Mouse (Mus musculus) hindbrain, embryonic 15.5 days (tissue): ENCODE measurements around the gene Gm20547. TPM values are rescaled to one million over a fixed set of nuclear protein-coding genes. Genes with fewer than 3 reads are reported as not detected.

ENCODE experiments used
- ATAC-seq: fragments of 200-750 bp; cut with Nextera tagmentation; 2 replicates; pipeline ENCODE4 v1.8.0; 2017; ENCODE audit warnings: low read depth, moderate number of reproducible peaks, moderate TSS enrichment; ENCODE audit not compliant: low FRiP score
- H3K27ac ChIP-seq: fragments of 300-500 bp; sonication (generic); replicated peaks from 2 replicates; pipeline ENCODE4 v1.5.1; 2015; ENCODE audit warnings: mild to moderate bottlenecking, inconsistent platforms
- H3K27me3 ChIP-seq: fragments of 300-500 bp; sonication (generic); 2 replicates; pipeline ENCODE4 v1.6.1; 2015; ENCODE audit warnings: control low read depth, inconsistent platforms
- H3K36me3 ChIP-seq: fragments of 300-500 bp; sonication (generic); 2 replicates; pipeline ENCODE4 v1.6.1; 2015; ENCODE audit warnings: control low read depth, inconsistent platforms
- H3K4me1 ChIP-seq: fragments of 300-500 bp; sonication (generic); replicated peaks from 2 replicates; pipeline ENCODE4 v1.6.1; 2015; ENCODE audit warnings: control low read depth, inconsistent platforms
- H3K4me2 ChIP-seq: fragments of 300-500 bp; sonication (generic); 2 replicates; pipeline ENCODE4 v1.6.1; 2015; ENCODE audit warnings: moderate library complexity, mild to moderate bottlenecking, inconsistent platforms
- H3K4me3 ChIP-seq: fragments of 300-500 bp; sonication (generic); 2 replicates; pipeline ENCODE4 v1.5.1; 2015; ENCODE audit warnings: mild to moderate bottlenecking, inconsistent platforms
- H3K9ac ChIP-seq: fragments of 300-500 bp; sonication (generic); 2 replicates; pipeline ENCODE4 v1.6.1; 2015; ENCODE audit warnings: inconsistent platforms
- H3K9me3 ChIP-seq: fragments of 300-500 bp; sonication (generic); 2 replicates; pipeline ENCODE4 v1.6.1; 2016; ENCODE audit warnings: control low read depth, inconsistent platforms
- WGBS: fragments of 180-500 bp; shearing (Covaris S2); methylation state at CpG from one replicate; pipeline ENCODE4 v1.1.7; 2015; 5-methylcytosine and 5-hydroxymethylcytosine counted together
- polyA plus RNA-seq: library from polyadenylated mRNA; unstranded; fragments of >200 nt; fragmentation: Nextera tagmentation; extraction: Ambion mirVana; gene quantifications from 2 replicates; pipeline ENCODE4 v1.2.1, GENCODE M21; 2015

Gm20547 gene
- polyA plus RNA-seq, 1 experiment from 2014 or later = not detected

DNA sequence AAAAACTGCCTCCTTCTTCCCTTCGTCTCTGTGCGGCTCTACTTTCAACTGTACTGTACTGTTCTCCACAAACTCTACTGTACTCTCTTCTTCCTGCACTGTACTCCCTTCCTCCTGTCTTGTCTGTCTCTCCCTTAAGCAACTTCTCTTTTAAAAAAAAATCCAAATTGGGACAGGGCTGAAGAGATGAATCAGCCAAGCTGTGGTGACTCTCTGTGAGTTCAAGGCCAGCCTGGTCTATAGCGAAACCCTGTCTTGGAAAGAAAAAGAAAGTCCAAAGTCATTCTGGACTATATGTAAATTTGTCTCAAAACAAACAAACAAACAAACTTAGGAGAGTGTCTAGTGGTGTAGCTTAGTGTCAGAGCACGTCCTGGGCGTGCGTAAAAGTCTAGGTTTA lies 7.5 kb downstream of the Gm20547 start:
- no peaks in the 10 kb centered on the region for H3K36me3 ChIP-seq
- no peaks in the 10 kb centered on the region for H3K9me3 ChIP-seq
- H3K27ac ChIP-seq = no peak overlapping the region
- 95% methylated on average over 6 of the region's 6 CpGs for WGBS
- ATAC-seq = no peak
- H3K9ac ChIP-seq = no peak overlapping the region
- H3K27me3 ChIP-seq = no peaks in the 10 kb centered on the region
- no peak overlapping the region for H3K4me3 ChIP-seq
- H3K4me2 ChIP-seq = no peak overlapping the region
- H3K4me1 ChIP-seq = no peaks in the 10 kb centered on the region

DNA sequence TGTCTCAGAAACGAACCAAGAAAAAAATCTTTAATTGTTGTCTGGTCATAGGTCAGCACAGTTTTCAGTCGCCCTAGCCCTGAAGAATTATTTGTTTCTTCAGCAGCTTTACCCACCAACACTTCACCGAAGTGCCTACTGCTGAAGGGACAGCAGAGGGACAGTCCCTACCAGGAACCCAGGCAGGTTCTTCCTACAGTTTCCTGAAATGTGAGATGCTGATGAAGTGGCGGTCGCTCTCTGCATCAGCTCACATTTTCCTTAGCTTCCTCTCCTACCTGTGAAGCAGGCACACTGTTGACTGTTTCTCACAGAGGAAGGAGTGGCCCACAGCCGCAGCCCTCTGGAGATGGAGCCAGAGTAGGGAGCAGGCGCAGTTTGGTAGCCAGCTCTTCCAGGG lies 15.9 kb downstream of the Gm20547 start:
- ATAC-seq = no peak
- H3K9ac ChIP-seq = no peak overlapping the region
- H3K4me1 ChIP-seq = no peaks in the 10 kb centered on the region
- no peak overlapping the region for H3K4me3 ChIP-seq
- no peak overlapping the region for H3K27ac ChIP-seq
- no peaks in the 10 kb centered on the region for H3K27me3 ChIP-seq
- no peaks in the 10 kb centered on the region for H3K36me3 ChIP-seq
- 64% methylated on average over 7 of the region's 7 CpGs for WGBS
- H3K9me3 ChIP-seq = no peaks in the 10 kb centered on the region
- H3K4me2 ChIP-seq = no peak overlapping the region

DNA sequence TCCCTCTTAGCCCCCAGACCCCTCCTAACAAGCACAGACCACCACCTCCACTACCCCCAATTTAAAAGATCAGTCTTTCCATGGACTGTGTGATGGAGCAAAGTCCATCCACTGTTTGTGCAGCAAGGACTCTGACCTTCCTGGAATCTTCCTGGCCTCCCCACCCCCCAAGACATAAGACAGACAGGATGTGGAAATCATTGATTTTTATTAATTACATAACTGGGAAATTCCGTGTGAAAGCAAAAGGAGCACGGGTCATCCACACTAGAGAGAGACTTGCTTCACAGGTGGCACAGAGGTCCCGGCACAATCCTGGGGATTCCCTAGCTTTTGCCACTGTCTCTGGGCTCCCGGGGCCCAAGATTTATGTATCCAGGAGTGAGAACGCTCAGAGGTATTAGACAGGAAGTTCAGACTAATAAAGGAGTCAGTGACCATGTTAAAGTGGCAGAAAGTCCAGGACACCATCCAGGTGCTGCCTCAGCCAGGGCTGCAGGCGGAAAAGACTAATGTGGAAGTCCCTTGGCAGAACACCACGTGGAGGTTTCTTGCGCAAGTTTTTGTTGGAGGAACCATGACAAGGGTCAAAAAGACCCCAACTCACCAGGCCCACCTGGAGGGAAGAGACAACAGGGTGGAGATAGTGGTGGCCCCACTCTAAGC lies 19.3 kb downstream of the Gm20547 start, which contains the start of gene Cfb:
Cfb (minus strand) TSS at position 103 of the 666 bp plus-strand sequence.
- H3K4me1 ChIP-seq = no peaks in the 10 kb centered on the region
- H3K9me3 ChIP-seq = no peaks in the 10 kb centered on the region
- no peak within 1 kb of the TSS for H3K9ac ChIP-seq
- H3K4me3 ChIP-seq = no peak within 1 kb of the TSS
- no peak for ATAC-seq
- no peak within 1 kb of the TSS for H3K27ac ChIP-seq
- H3K36me3 ChIP-seq = no peaks in the 10 kb centered on the region
- 74% methylated on average over 8 of the region's 8 CpGs for WGBS
- H3K4me2 ChIP-seq = no peak within 1 kb of the TSS
- no peaks in the 10 kb centered on the region for H3K27me3 ChIP-seq

DNA sequence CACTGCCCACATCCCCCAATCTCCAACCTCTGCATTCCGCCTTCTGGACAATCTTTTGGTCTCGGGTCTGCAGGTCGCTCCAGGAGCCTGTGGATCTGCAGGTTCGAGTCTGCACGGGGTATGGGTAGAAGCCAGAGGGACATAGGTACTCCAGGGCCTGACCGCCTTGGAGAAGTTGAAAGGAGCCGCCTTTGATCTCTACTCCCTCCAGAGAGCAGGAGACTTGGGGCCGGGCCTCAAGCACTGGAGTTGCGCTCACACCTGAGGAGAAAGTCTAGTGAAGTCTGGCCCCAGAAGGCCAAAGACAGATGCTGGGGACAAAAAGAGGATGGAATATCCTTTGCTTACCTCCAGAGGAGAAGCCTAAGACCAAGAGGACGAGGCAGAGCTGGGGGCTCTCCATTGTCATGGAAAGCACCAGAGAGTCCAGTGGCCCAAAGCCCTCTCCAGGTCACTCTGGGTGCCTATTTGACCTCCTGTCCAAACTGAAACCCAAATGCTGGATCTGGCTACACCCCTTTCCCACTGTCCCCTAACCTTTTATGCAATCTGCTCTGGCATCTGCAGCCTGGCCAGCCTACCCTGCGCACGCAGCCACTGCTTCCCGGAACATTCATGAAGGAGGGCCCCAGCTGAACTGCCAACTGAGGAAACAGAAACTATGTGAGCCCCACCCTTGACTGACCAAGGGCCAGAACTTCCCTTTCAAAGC lies 20.0 kb downstream of the Gm20547 start:
- H3K9me3 ChIP-seq = no peaks in the 10 kb centered on the region
- H3K4me2 ChIP-seq = no peak overlapping the region
- H3K36me3 ChIP-seq = no peaks in the 10 kb centered on the region
- ATAC-seq = no peak
- no peaks in the 10 kb centered on the region for H3K27me3 ChIP-seq
- no peak overlapping the region for H3K27ac ChIP-seq
- H3K4me1 ChIP-seq = no peaks in the 10 kb centered on the region
- no peak overlapping the region for H3K9ac ChIP-seq
- 71% methylated on average over 13 of the region's 13 CpGs for WGBS
- H3K4me3 ChIP-seq = no peak overlapping the region

DNA sequence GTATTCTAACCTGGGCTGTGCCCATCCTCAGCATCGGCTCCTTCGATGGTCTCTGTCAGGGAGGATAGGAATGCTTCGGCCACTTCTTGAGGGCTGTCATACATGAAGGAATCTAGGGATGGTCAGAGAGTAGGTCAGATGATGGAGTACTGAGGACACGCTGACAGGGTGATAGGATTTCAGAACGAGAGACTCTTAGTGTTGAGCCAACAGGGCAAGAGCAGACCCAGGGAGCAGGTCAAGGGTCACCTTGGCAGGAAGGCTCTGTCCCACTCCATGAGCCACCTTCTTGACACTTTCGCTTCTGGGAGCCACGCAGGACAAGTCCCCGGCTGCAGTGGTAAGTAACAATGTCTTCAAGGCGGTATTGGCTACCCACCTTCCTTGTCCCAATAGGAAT lies 21.3 kb downstream of the Gm20547 start:
- H3K36me3 ChIP-seq = peaks cover 10% of the 10 kb centered on the region
- no peak overlapping the region for H3K27ac ChIP-seq
- H3K4me3 ChIP-seq = no peak overlapping the region
- no peak overlapping the region for H3K4me2 ChIP-seq
- 89% methylated on average over 9 of the region's 9 CpGs for WGBS
- H3K4me1 ChIP-seq = no peaks in the 10 kb centered on the region
- H3K27me3 ChIP-seq = no peaks in the 10 kb centered on the region
- ATAC-seq = no peak
- no peak overlapping the region for H3K9ac ChIP-seq
- no peaks in the 10 kb centered on the region for H3K9me3 ChIP-seq

DNA sequence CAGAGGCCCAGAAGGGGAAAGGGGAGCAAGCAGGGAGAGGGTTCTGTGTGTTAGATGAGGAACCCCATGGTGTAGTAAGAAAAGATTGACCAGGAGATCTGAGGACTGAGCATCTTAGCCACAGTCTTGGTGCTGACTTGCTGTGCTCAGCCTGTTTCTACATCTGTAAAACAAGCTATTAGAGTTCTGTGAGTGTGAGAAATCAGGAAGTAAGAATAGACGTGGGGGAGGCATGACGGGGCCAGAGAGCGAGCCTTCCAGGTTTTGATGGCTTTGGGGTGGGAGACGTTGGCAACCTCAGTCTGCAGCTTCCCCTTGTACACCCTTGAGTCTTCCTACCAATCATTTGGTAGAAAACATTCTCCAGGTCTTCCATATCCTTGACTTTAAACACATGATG lies 23.2 kb downstream of the Gm20547 start:
- no peak overlapping the region for H3K9ac ChIP-seq
- H3K27ac ChIP-seq = no peak overlapping the region
- no peak overlapping the region for H3K4me3 ChIP-seq
- no peaks in the 10 kb centered on the region for H3K9me3 ChIP-seq
- no peaks in the 10 kb centered on the region for H3K4me1 ChIP-seq
- H3K36me3 ChIP-seq = peaks cover 27% of the 10 kb centered on the region
- no peaks in the 10 kb centered on the region for H3K27me3 ChIP-seq
- 87% methylated on average over 4 of the region's 4 CpGs for WGBS
- no peak overlapping the region for H3K4me2 ChIP-seq
- no peak for ATAC-seq

DNA sequence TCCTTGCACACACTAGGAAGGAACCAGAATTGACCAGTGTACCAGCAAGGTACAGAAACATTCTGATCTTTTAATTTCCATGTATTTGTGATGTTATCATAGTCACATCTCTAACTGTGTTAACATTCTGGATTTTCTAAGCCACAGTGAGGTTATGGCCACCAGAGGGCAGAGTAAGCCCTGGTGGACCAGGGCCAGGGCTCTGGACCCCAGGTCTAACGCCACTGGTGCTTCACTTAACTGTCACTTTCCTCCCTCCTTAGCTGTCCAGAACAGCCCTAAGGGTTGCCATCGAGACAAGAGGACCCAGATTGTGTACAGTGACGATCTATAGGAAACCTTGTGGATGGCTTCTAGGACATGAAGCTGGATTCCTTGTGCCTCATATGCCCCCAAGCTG lies 26.0 kb downstream of the Gm20547 start:
- WGBS = 44% methylated on average over 3 of the region's 3 CpGs

DNA sequence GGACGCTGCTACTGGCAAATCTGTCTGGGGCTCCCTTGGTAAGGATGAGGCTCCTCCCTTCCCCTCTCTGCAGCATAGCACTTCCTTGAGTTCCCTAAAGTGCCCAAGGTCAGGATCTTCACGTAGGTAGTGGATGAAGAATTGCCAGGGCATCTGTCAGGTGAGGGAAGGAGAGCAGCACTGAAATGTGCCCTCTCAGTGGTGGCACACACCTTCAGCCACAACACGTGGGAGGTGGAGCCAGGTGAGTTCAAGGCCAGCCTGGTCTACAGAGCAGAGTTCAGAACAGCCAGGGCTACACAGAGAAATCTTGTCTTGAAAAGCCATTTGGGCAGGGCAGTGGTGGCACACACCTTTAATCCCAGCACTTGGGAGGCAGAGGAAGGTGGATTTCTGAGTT lies 27.1 kb downstream of the Gm20547 start:
- 88% methylated on average over 3 of the region's 3 CpGs for WGBS

More for the DNA sequence above, 26.0 kb downstream of the Gm20547 start:
- no peaks in the 10 kb centered on the region for H3K27me3 ChIP-seq
- no peak overlapping the region for H3K4me2 ChIP-seq
- no peak overlapping the region for H3K27ac ChIP-seq
- H3K9me3 ChIP-seq = no peaks in the 10 kb centered on the region
- H3K4me1 ChIP-seq = peaks cover 14% of the 10 kb centered on the region
- ATAC-seq = no peak
- H3K36me3 ChIP-seq = peaks cover 39% of the 10 kb centered on the region
- no peak overlapping the region for H3K4me3 ChIP-seq
- no peak overlapping the region for H3K9ac ChIP-seq

DNA sequence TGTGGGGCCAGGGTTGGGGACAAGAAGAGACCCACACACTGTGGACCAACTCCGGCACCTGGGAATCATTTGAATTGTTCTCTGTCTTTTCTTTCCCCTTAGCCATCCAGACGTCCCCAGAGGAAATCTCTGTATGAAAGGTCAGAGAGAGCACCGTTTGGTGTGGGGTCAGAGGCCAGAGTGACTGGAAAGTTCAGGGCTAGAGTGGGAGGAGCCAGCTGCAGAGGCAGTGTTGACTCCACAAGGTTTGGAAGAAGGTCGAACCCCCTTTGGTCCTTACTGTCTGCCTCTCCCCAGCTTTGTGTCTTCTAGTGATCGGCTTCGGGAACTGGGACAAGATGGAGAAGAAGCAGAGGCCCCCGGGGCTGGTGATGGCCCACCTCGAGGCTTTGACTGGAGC lies 28.3 kb downstream of the Gm20547 start:
- Histone ChIP-seq H3K4me2 (no peak overlapping the region), H3K27me3 (no peaks in the 10 kb centered on the region), H3K9ac (no peak overlapping the region), H3K9me3 (no peaks in the 10 kb centered on the region), H3K4me3 (no peak overlapping the region), H3K36me3 (peaks cover 39% of the 10 kb centered on the region), H3K27ac (no peak overlapping the region), H3K4me1 (peaks cover 25% of the 10 kb centered on the region)
- 80% methylated on average over 8 of the region's 8 CpGs for WGBS
- no peak for ATAC-seq

More for the DNA sequence above, 27.1 kb downstream of the Gm20547 start:
- ATAC-seq = no peak
- no peak overlapping the region for H3K4me3 ChIP-seq
- H3K36me3 ChIP-seq = peaks cover 39% of the 10 kb centered on the region
- H3K4me2 ChIP-seq = no peak overlapping the region
- H3K9me3 ChIP-seq = no peaks in the 10 kb centered on the region
- H3K27me3 ChIP-seq = no peaks in the 10 kb centered on the region
- H3K9ac ChIP-seq = no peak overlapping the region
- H3K27ac ChIP-seq = no peak overlapping the region
- peaks cover 17% of the 10 kb centered on the region for H3K4me1 ChIP-seq

DNA sequence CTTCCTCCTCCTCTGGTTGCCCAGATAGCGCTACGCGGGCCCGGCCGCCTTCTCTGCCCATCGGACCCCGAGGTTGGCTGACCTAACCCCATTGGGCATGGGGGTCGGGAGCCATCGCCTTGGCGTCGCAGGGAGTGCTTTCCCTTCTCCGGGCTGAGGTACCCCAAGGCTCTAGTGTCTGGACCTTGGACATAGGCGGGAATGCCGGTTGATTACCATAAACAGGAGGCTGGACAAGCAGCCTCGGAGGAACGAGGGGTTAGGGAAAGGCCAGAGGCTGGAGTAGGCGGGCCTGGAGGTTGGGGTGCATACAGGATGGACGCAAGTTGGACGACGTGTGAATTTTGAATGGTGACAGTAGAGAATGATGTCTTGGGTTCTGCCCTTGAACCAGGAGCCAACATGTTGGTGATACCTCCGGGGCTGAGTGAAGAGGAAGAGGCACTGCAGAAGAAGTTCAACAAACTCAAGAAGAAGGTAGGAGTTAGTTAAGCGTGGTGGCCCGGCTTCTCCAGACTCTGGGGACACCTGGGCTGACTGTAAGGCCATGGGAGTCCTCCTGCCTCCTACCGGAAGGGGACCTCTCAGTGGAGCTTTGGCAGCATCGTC lies 31.2 kb downstream of the Gm20547 start:
- H3K4me1 ChIP-seq = peaks cover 25% of the 10 kb centered on the region
- peak overlapping the region; percentile 73 for H3K27ac ChIP-seq
- 2% methylated on average over 25 of the region's 25 CpGs for WGBS
- peak overlapping the region; percentile 90 for H3K9ac ChIP-seq
- ATAC-seq = peak; percentile 2; the same call in 1 of the 2 replicates
- no peaks in the 10 kb centered on the region for H3K9me3 ChIP-seq
- peaks cover 57% of the 10 kb centered on the region for H3K36me3 ChIP-seq
- peak overlapping the region; percentile 74 for H3K4me3 ChIP-seq
- no peaks in the 10 kb centered on the region for H3K27me3 ChIP-seq
- H3K4me2 ChIP-seq = peak overlapping the region; percentile 80

DNA sequence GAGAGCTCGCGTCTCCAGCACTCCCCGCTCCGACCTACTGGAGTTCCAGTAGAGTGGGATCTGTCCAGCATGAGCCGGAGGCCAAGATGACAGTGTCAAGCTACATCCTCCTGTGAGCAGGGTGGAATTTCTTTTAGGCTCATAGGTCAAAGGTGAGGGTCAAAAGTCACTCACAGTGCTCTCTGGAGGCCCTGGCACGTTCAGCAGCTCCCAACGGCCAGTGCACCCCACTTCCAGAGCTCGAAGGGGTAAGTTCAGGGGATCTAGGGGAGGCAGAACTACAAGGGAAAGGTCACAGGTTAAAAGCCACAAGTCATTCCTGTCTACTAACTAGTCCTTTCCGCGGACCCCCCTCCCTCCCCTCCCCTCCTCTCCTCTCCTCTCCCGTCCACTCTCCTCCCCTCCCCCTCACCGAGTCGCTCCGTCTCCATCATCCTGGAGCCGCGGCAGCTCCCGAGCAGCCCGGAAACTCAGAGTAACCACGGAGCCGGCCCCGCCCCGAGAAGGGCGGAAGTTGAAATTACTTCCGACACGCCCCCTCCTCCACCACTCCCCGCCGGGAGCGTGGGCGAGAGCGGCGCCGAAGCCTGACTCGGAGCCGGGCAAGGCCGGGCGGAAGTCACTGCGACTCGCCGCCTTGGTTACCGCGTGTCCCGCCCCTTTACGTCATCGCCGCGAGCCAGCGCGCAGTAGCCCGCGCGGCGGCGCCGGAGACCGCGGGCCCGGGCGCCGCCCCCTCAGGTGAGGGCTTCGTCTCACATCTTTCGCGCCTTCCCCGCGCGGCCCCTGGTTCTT lies 31.9 kb downstream of the Gm20547 start, which contains the start of the genes Skiv2l and Nelfe:
Skiv2l (minus strand) TSS at position 489 of the 795 bp plus-strand sequence.
Nelfe (plus strand) TSS at position 670 of the 795 bp plus-strand sequence.
- Histone ChIP-seq H3K27ac (peak within 1 kb of the TSS; percentile 73), H3K9ac (peak within 1 kb of the TSS; percentile 90), H3K4me1 (peaks cover 25% of the 10 kb centered on the region), H3K4me2 (peak within 1 kb of the TSS; percentile 90), H3K36me3 (peaks cover 57% of the 10 kb centered on the region), H3K9me3 (no peaks in the 10 kb centered on the region), H3K27me3 (no peaks in the 10 kb centered on the region), H3K4me3 (peak within 1 kb of the TSS; percentile 74)
- under 1% methylated on average over 65 of the region's 65 CpGs for WGBS
- ATAC-seq = peak; percentile 97
